Mouse (Mus musculus) megakaryocyte, embryonic 14.5 days (primary cell): ENCODE measurements around the gene Evpl.

Experiments
- FLI1 ChIP-seq: IDR thresholded peaks from 2 replicates; pipeline ENCODE4 v1.6.1; 2012; ENCODE audit warnings: low read length, inconsistent platforms, mixed read lengths
- GATA1 ChIP-seq: IDR thresholded peaks from 3 replicates; pipeline ENCODE4 v1.6.1; 2012; ENCODE audit warnings: mixed read lengths, low read length, inconsistent platforms, borderline replicate concordance

GRCm38 (mm10) chr11:116198639-116199531 lies 39.0 kb downstream of the Evpl start, which contains the start of the genes Ten1 and Acox1:
- TF ChIP-seq GATA1, result no peak
- TF ChIP-seq FLI1, result no peak
